Mouse (Mus musculus) frontal cortex, postnatal 10 days (tissue): Measurements from ENCODE around the gene Vps33a.
A peak's percentile ranks its signal among the peaks of the same experiment; 100 is the strongest.

Experiments used
- DNase-seq, 2 experiments: peaks; one replicate each; pipeline ENCODE4 v3.0.0; 2022; ENCODE audit warnings: low spot score in 2 of 2, mixed read lengths in 1 of 2

Gene Vps33a

DNA sequence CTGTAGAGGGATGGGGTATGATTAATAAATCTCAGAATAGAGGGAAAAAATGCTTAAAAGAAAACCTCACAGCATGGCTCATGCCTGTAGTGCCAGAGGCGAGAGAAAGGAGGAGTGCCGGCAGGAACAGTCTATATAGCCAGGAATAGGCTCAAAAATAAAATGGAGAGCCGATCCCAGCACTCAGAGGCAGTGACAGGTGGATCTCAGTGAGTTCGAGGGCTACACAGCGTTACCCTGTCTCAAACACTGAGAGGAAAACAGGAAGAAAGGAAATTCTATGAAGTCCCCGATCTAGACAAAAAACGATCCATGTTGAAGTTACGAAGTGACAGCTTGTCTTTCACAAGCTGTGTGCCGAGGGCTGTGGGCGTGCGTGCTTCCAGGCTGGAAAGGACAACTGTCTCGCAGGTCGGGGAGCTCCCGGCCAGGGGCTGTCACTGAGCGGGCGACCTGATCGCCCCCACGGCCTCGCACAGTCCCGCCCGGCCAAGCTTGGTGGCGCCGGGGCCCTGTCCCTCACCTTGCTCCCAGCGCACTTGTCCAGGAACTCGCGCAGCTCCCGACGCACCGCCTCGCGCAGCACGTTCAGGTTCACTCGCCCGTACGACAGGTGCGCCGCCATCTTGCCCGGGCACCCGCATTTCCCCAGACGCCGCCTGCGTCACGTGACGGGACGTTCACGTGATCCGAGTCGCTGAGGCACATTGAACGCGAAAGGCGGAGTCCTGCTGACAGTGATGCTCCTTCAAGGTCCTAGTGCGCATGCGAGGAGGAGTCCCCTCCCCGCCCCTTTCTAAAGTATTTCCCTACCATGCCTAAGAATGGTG is at the start of gene Vps33a:
Gene Vps33a, minus strand, starts transcription at position 682 of the 830 bp plus-strand sequence.
- peak; percentile 95 to 97 for DNase-seq

- DNase-seq, result no peak
Observed at GRCm38 (mm10) chr5:123622421-123622820, 49.6 kb upstream of the Vps33a start.

DNA sequence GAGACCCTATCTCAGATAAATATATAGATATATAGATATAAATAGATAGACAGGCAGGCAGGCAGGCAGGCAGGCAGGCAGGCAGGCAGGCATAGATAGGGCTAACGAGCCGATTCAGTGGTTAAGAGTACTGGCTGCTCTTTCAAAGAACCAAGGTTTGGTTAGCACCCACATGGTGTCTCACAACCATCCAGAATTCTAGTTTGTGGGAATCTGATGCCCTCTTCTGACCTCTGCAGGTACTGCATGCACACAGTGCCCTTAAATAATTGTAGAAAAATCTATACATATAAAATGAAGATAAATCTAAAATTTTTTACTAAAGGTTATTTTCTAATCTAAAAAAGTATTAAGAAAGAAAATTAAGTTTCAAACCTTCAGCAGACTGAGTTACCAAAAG is 45.7 kb upstream of the Vps33a start:
- DNase-seq, result no peak

DNA sequence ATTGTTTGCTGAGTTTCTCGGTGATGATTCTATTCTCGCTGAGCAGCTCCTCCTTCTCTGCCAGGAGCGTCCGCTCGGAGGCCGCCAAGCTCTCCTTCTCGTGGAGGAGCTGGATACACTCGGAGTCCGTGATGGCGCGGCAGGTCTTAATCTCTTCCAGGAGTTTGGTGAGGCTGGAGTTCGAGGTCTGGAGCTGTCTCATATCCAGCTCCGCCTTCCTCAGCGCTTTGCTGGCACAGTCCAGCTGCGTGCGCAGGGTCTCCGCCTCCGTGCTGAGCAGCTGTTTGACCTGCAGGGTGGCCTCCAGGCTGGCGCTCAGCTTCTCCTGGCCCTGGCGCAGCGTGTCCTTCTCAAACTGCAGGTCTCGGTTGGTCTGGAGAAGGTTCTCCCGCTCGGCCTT is 41.4 kb upstream of the Vps33a start:
- DNase-seq, result no peak

DNA sequence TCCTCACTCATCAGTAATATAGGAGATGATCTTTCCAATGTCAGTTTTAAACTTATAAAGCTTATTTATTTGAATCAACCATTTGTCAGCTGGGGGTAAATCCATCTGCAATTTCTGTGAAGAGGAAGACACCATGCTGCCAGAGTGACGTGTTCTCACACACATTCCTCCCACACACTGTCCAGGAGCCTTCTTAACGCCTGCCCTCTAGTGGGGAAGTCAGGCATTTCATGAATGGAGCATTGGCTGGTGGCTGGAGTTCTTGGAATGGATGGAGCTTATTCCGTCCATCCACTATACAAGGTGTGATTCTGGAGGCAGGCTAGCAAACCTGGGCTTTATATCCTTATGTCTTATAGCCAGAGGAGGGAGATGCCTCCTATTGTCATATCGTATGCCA is 37.0 kb upstream of the Vps33a start:
- peak; percentile 66 to 79 for DNase-seq

DNA sequence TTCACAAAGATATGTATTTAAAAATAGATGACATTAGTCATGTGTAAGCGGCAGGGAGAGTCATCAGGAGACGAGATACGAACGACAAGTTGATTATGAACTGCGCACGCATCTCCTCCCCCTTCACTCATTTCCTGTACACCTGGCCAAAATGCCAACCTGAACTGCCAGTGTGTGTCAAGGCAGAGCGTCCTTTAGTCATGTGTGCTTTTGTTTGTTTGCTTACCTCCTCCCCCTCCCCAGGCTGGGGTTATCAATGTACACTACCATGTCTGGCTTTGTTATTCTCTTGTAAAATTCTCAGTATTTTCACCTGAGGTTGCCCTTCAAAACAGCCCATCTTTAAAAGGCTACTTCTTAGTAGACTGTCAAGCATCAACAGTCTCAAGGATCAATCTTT is 36.6 kb upstream of the Vps33a start:
- DNase-seq, result no peak

DNA sequence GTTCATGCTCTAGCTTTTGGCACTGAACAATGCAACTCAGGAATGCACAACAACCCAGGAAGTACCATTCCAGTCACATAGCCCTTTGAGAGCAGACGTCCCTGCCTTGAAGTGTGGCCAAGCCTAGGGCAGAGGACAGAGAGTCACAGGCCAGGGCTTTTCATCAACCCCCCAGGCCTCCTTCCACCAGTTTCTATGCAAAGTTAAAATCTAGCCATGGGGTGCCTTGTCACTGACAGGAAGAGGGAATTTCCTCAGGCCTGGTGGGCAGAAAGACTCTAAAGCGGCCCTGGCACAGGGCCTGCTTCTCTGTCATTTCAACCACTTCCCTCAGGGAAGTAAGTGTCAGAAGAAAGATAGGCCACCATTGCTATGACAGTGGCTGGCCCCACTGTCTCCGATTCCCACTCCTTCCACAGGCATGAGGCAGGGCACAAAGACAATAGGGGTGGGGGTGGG is 34.4 kb upstream of the Vps33a start:
- no peak for DNase-seq

DNA sequence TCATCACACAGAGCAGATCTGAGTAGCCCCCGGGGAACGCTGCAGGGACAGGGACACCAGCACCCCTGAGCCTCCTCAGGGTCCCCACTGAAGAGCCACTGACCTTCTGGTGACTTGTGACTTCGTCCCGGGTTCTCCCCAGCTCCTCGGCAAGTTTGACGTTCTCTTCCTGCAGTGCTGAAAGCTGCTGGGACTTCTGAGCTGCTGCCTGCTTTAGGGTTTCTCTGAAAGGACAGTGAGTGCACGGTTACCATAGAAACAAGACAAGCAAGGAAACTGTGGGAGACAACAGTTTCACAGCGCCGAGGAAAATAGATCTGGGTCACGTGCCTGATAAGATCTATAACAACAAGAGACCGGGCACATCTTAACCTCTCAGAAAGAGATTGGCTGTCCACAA is 30.7 kb upstream of the Vps33a start:
- DNase-seq, result peak in 1 of 2 experiments; percentile 50

DNA sequence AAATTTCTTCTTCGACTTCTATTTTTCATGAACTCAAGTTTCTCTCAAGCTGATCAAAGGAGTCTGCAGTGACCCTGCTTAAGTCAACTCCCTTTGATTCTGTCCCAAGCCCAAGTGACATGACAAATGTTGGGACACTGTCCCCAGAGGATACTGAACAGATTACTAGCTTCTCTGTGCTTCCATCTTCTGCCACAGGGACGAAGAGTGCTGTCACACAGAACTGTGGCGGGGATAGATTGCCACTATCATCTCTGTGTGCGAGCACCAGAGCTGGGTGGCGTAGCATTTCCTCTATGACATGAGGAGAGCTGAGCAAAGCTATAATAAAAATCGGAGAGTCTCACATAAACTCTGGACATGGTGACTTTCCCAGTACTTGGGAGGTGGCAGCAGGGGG is 29.3 kb upstream of the Vps33a start:
- no peak for DNase-seq

DNA sequence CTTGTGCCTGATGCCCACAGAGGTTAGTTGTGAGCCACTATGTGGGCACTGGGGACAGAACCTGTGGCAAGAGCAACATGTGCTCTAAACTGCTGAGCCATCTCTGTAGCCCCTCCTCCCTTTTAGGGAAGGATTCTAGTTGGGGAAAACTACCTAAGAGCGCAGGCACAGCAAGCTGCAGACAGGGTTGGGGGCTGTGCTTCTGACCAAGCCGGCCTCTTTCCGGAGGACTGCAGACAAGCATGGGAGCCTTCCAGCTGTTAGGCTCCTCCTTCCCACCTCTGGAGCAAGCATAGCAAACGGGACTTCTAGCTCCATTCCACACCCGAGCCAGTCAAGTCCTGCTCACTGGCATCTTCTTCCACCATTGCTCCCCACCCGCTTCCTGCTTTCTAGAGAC is 26.5 kb upstream of the Vps33a start:
- no peak for DNase-seq

- no peak for DNase-seq
Observed at GRCm38 (mm10) chr5:123593622-123594280, 20.9 kb upstream of the Vps33a start.

- DNase-seq, result no peak
Observed at GRCm38 (mm10) chr5:123580043-123580442, 7.2 kb upstream of the Vps33a start.

DNA sequence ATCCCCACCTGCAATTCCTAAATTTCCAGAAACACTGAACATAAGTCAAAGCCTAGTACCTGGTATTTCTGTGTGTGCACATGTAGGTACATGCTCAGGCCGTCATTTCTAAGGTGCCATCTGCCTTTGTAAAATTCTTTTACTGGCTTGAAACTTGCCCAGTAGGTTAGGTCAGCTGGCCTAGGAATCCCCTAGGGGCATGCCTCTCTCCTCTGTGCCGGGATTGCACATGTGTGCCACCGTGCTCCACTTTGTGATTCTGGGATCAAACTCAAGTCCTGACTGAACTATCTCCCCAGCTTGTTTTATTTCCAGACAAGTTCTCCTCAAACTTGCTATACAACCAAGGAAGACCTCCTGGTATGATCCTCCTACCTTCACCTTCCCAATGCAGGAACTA is 3.9 kb upstream of the Vps33a start:
- no peak for DNase-seq

DNA sequence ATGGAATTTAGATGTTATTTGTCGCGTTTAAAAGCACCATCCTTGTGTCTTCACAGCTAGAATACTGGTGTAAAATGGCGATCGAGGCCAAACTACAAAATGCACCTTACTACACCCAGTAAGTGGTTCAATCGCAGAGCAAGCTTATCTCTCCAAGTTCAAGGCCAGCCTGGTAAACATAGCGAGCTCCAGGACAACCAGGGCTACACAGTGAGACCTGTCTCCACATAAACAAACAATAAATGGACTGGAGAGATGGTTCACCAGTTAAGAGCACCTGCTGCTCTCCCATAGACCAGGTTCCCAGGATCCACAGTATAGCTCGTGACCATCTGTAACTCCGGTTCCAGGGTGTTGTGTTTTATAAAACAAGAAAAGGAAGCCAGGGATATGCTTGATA is 524 bp upstream of the Vps33a start:
- DNase-seq, result no peak

DNA sequence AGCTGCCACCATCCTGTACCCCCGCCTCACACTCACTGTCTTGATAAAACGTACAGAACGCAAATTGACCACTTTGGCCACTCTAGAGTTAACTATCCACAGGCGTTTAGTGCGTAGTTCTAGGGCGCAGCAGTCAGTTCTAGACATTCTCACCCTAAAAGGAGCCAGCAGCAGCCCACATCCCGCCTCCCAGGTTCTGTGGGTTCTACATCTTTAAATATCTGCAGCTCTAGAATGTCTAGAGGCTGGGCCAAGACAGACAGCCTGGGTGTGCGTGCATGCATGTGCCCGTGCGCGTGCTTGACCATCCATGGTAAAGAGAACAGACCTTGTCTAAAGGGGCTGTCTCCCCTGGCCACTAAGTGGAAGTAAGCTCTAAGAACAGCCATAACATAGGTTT is 11.7 kb downstream of the Vps33a start:
- DNase-seq, result peak in 1 of 2 experiments; percentile 6

GRCm38 (mm10) chr5:123559588-123559987 is 13.2 kb downstream of the Vps33a start:
- DNase-seq, result peak in 1 of 2 experiments; percentile 2

- DNase-seq, result peak; percentile 36 to 47
Observed at GRCm38 (mm10) chr5:123556451-123556850, 16.4 kb downstream of the Vps33a start.

- no peak for DNase-seq
Observed at GRCm38 (mm10) chr5:123555693-123556092, 17.1 kb downstream of the Vps33a start.

DNA sequence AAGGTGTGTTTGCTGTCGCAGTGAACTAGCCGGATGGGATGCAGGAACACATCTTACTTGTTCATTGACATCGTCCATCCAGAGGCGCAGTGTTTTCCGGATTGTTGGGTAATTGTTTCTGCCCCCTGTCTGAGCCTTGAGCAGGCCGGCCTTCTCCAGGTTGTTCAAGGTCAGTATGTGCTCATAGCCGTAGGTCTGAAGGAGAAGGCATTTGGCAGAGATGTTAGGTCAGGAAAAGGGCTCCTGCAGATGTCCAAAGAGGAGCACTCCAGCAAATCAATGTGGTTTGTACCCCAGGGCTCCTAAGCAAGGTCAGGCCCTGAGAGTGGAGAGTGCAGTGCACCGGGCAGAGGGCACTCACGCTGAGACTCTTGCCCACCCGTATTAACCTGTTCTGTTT is 39.0 kb downstream of the Vps33a start:
- DNase-seq, result peak in 1 of 2 experiments; percentile 1

DNA sequence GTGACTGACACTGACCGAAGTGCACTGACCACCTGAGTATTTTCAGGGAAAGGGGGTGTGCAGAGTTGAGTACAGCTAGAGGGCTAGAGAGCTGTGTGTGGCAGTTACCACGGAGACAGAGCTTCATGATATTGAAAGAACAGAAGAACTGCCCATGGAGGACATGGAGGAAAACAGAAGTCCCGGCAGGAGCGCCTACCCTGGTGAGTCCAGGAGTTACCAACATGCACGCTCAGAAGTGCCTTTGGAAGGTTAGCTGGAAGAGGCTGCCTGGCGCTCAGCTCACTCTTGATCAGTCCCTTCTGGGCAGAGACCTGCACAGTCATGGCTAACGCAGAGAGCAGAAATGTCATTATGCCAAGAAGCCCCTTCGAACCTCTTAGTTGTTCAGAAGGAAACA is 42.8 kb downstream of the Vps33a start:
- DNase-seq, result peak; percentile 1 to 4

GRCm38 (mm10) chr5:123528641-123529040 is 44.2 kb downstream of the Vps33a start:
- peak; percentile 3 to 4 for DNase-seq

GRCm38 (mm10) chr5:123525916-123526495 is 46.8 kb downstream of the Vps33a start:
- peak; percentile 2 to 3 for DNase-seq

DNA sequence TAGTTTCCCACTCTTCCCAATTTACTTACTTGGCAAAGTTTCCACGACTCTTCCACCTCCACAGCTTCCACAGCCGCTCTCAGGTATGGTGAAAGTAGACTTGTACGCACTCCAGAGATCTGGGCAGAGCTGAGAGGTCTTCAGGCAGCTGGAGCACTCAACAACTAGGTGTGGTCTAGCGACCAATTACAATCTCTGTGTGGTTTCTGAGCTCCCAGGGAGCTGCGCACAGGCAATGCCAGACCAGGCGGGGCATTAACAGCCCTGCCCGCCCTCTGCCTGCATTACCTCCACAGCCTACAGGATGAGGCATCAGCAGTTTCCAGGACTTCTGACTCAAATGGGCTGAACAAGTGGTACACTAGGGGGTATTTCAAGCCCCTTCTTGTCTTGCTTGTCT is 47.6 kb downstream of the Vps33a start, which contains the start of gene Gm49027:
Gene Gm49027, minus strand, starts transcription at position 208 of the 400 bp plus-strand sequence.
- DNase-seq, result peak; percentile 2 to 5
